Comparison of ENCODE assay signal across 9 mouse cellular contexts in genomic region chr10:58813081-58813800, GRCm38 (mm10). TPM values are rescaled to one million over a fixed set of nuclear protein-coding genes. Genes with fewer than 3 reads are reported as not detected.
DNase-seq lines count a peak whose midpoint lies in the region; ATAC-seq and TF ChIP-seq lines count a peak whose summit lies in the region.
"Had no signal": no experiment of that assay in that cellular context is flagged by ENCODE, and none has a peak within 500 bp of the region (broad histone marks: within the 10 kb centered on the region; RNA-seq: fewer than 3 reads in every experiment).

TSS of gene Sh3rf3 (plus strand) at chr10:58813359.

- no peaks in the 10 kb centered on the region for H3K9me3 ChIP-seq in liver, embryonic 14.5 days (ENCODE audit: control insufficient read depth, low read length)
- H3K9me3 ChIP-seq in neural tube, embryonic 14.5 days (ENCODE audit: control insufficient read depth, low read length): no peaks in the 10 kb centered on the region

- H3K4me3 ChIP-seq in cortical plate, adult 2 months (ENCODE audit: insufficient read depth, low read length): peak within 1 kb of the TSS; percentile 83
- H3K4me3 ChIP-seq in liver, embryonic 14.5 days (ENCODE audit: insufficient read depth in 1 of 2, low read depth in 2 of 2, low read length in 2 of 2): peak within 1 kb of the TSS; percentile 1 to 32; a peak in 2 of 4 replicates
- peak within 1 kb of the TSS; percentile 70 for H3K4me3 ChIP-seq in neural tube, embryonic 14.5 days (ENCODE audit: low read depth, low read length)

- H3K27ac ChIP-seq in cortical plate, adult 2 months (ENCODE audit: insufficient read depth, low read length): peak within 1 kb of the TSS; percentile 51
- no peak within 1 kb of the TSS for H3K27ac ChIP-seq in liver, embryonic 14.5 days
- peak within 1 kb of the TSS; percentile 39 for H3K27ac ChIP-seq in neural tube, embryonic 14.5 days (ENCODE audit: low read depth, low read length)

- peaks cover 4% of the 10 kb centered on the region for H3K4me1 ChIP-seq in cortical plate, adult 2 months (ENCODE audit: control insufficient read depth, insufficient read depth, low read length)
- no peaks in the 10 kb centered on the region for H3K4me1 ChIP-seq in liver, embryonic 14.5 days (replicated peaks; ENCODE audit: control insufficient read depth in 2 of 2, insufficient read depth in 2 of 2, low read length in 1 of 2)
- H3K4me1 ChIP-seq in neural tube, embryonic 14.5 days (ENCODE audit: control insufficient read depth, insufficient read depth, low read length): peaks cover 4% of the 10 kb centered on the region; the same call in 1 of the 2 replicates

- no peak for TF ChIP-seq POLR2A in cortical plate, adult 2 months (IDR thresholded peaks at IDR 0.05; ENCODE audit: extremely low read depth, insufficient read depth, low read length)

- TF ChIP-seq CTCF in cortical plate, adult 2 months (IDR thresholded peaks at IDR 0.05; ENCODE audit: extremely low read depth, insufficient read depth, low read length): no peak
- no peak for TF ChIP-seq CTCF in liver, embryonic 14.5 days (IDR thresholded peaks at IDR 0.05; ENCODE audit: low read depth)

- no peak for TF ChIP-seq EP300 in liver, embryonic 14.5 days (IDR thresholded peaks at IDR 0.05; ENCODE audit: low read depth)

- no peak for ATAC-seq in liver, embryonic 14.5 days (ENCODE audit: insufficient read depth)
- ATAC-seq in neural tube, embryonic 14.5 days (ENCODE audit: low read depth): peak; percentile 45

- no peak within 1 kb of the TSS for H3K9ac ChIP-seq in liver, embryonic 14.5 days (replicated peaks)
- peak within 1 kb of the TSS; percentile 63 for H3K9ac ChIP-seq in neural tube, embryonic 14.5 days (replicated peaks; ENCODE audit: low read depth, low read length)

- H3K4me2 ChIP-seq in liver, embryonic 14.5 days (ENCODE audit: low read depth): peak within 1 kb of the TSS; percentile 42
- peak within 1 kb of the TSS; percentile 98 for H3K4me2 ChIP-seq in neural tube, embryonic 14.5 days (ENCODE audit: low read depth, low read length)

- peaks cover 27% of the 10 kb centered on the region for H3K27me3 ChIP-seq in liver, embryonic 14.5 days (ENCODE audit: control insufficient read depth, insufficient read depth, low read length)
- H3K27me3 ChIP-seq in neural tube, embryonic 14.5 days (ENCODE audit: control insufficient read depth, insufficient read depth, low read length): no peaks in the 10 kb centered on the region

- DNase-seq in layer of hippocampus, adult 11-12 months (ENCODE audit: low spot score): peak; percentile 29
- no peak for DNase-seq in layer of hippocampus, adult 9-10 months (ENCODE audit: low spot score)
- DNase-seq in gastrocnemius, postnatal 4 days (ENCODE audit: low spot score in 2 of 2): peak; percentile 41 to 60
- peak; percentile 1 to 38 for DNase-seq in kidney, postnatal 25 days
- DNase-seq in liver, embryonic 14.5 days (ENCODE audit: low read depth in 3 of 3, low spot score in 3 of 3): no peak
- peak; percentile 28 for DNase-seq in urinary bladder, postnatal 25 days (ENCODE audit: low spot score)

- WGBS in liver, embryonic 14.5 days (ENCODE audit: insufficient replicate concordance): under 1% methylated on average over 77 of the region's 79 CpGs
- under 1% methylated on average over 51 of the region's 79 CpGs for WGBS in neural tube, embryonic 14.5 days

- H3K36me3 ChIP-seq in liver, embryonic 14.5 days (replicated peaks; ENCODE audit: control insufficient read depth, insufficient read depth, low read depth): no peaks in the 10 kb centered on the region
- H3K36me3 ChIP-seq in neural tube, embryonic 14.5 days (ENCODE audit: control insufficient read depth, insufficient read depth, low read length): no peaks in the 10 kb centered on the region

RNA-seq across cellular contexts. Expression of gene Sh3rf3, which starts in this region (rescaled TPM):
- polyA plus RNA-seq in cortical plate, adult 2 months (2012; rRNA removed): 19.6 and 22.9 TPM in 2 replicates
- total RNA-seq in gastrocnemius, postnatal 4 days (2021): 1 to 10 TPM; 6.6 to 6.7 TPM
- polyA plus RNA-seq in liver, embryonic 14.5 days (2012; rRNA removed): 0.01 TPM in 1 of 2 replicates, not detected in the other
- polyA plus RNA-seq in liver, embryonic 14.5 days (2014; fragmentation: Nextera tagmentation; extraction: Ambion mirVana): not detected in 2 replicates
- polyA plus RNA-seq in neural tube, embryonic 14.5 days (2014; fragmentation: Nextera tagmentation; extraction: Ambion mirVana): 4.7 TPM in 2 replicates
- total RNA-seq: MEL had no signal

Comparison
In these comparisons a context has a peak if more than half of its experiments do, and no peak if none do; other contexts are left out.
1. DNase-seq: peak in layer of hippocampus, adult 11-12 months (single experiment), gastrocnemius, postnatal 4 days (2 of 2), kidney, postnatal 25 days (2 of 2) and urinary bladder, postnatal 25 days (single experiment); none in layer of hippocampus, adult 9-10 months (single experiment) and liver, embryonic 14.5 days (0 of 3).
2. H3K4me3 ChIP-seq: peak in every context shown above with its lines; median percentile 83 in cortical plate, adult 2 months; 70 in neural tube, embryonic 14.5 days; 16 in liver, embryonic 14.5 days.